In genomic region chr15:77393832-77394231, GRCm38 (mm10) we compare ENCODE assay signal across 10 mouse cellular contexts. TPM values are rescaled to one million over a fixed set of nuclear protein-coding genes. Genes with fewer than 3 reads are reported as not detected.
"Had no signal": no experiment of that assay in that cellular context is flagged by ENCODE, and none has a peak within 500 bp of the region (broad histone marks: within the 10 kb centered on the region; RNA-seq: fewer than 3 reads in every experiment).

No protein-coding gene starts in this region.

RNA-seq across cellular contexts. Expression of gene Apol7a, which starts 5.1 kb away (rescaled TPM):
- polyA plus RNA-seq: neural tube, embryonic 11.5 days; neural tube, embryonic 12.5 days; neural tube, embryonic 14.5 days; neural tube, embryonic 15.5 days; thymus, postnatal 0 days had no signal

RNA-seq across cellular contexts. Expression of gene Apol9a, which starts 17.1 kb away (rescaled TPM):
- polyA plus RNA-seq: neural tube, embryonic 11.5 days; stomach, embryonic 14.5 days; stomach, embryonic 16.5 days had no signal

RNA-seq across cellular contexts. Expression of gene Apol7b, which starts 53.5 kb away (rescaled TPM):
- total RNA-seq: neutrophil, adult 5-6 weeks had no signal
- polyA plus RNA-seq: neural tube, embryonic 11.5 days; neural tube, embryonic 12.5 days; neural tube, embryonic 13.5 days; neural tube, embryonic 14.5 days; neural tube, embryonic 15.5 days; stomach, embryonic 14.5 days; stomach, postnatal 0 days had no signal
